Mouse (Mus musculus) limb, embryonic 14.5 days (tissue): ENCODE data around the gene Gm28635. TPM values are rescaled to one million over a fixed set of nuclear protein-coding genes. Genes with fewer than 3 reads are reported as not detected.

Experiments used
- ATAC-seq: fragments of 200-750 bp; cut with Nextera tagmentation; 2 replicates; pipeline ENCODE4 v1.8.0; 2017; ENCODE audit warnings: low read depth, moderate number of reproducible peaks, moderate TSS enrichment; ENCODE audit not compliant: low FRiP score
- DNase-seq: peaks from one replicate; pipeline ENCODE4 v3.0.0-alpha.2; 2015; ENCODE audit warnings: low spot score
- H3K27ac ChIP-seq: fragments of 300-500 bp; sonication (generic); replicated peaks from 2 replicates; pipeline ENCODE4 v1.5.1; 2014; ENCODE audit warnings: low read depth, mild to moderate bottlenecking, low read length, moderate library complexity, mixed read lengths
- H3K27me3 ChIP-seq: fragments of 300-500 bp; sonication (generic); 2 replicates; pipeline ENCODE4 v1.6.1; 2014; ENCODE audit warnings: low read length, mixed read lengths; ENCODE audit not compliant: control insufficient read depth, insufficient read depth
- H3K36me3 ChIP-seq: fragments of 300-500 bp; sonication (generic); 2 replicates; pipeline ENCODE4 v1.6.1; 2014; ENCODE audit warnings: mild to moderate bottlenecking, low read length, moderate library complexity, mixed read lengths; ENCODE audit not compliant: control insufficient read depth, insufficient read depth
- H3K4me1 ChIP-seq: fragments of 300-500 bp; sonication (generic); 2 replicates; pipeline ENCODE4 v1.6.1; 2014; ENCODE audit warnings: antibody characterized with exemption, low read length, mixed read lengths; ENCODE audit not compliant: control insufficient read depth, insufficient read depth
- H3K4me2 ChIP-seq: fragments of 300-500 bp; sonication (generic); replicated peaks from 2 replicates; pipeline ENCODE4 v1.6.1; 2014; ENCODE audit warnings: low read depth, mild to moderate bottlenecking, low read length, moderate library complexity; ENCODE audit not compliant: severe bottlenecking
- H3K4me3 ChIP-seq: fragments of 300-500 bp; sonication (generic); replicated peaks from 2 replicates; pipeline ENCODE4 v1.5.1; 2014; ENCODE audit warnings: low read length
- H3K9ac ChIP-seq: fragments of 300-500 bp; sonication (generic); 2 replicates; pipeline ENCODE4 v1.6.1; 2014; ENCODE audit warnings: mild to moderate bottlenecking, low read depth, low read length, moderate library complexity; ENCODE audit not compliant: severe bottlenecking
- H3K9me3 ChIP-seq: fragments of 300-500 bp; sonication (generic); 2 replicates; pipeline ENCODE4 v1.6.1; 2016; ENCODE audit warnings: low read length; ENCODE audit not compliant: control insufficient read depth
- POLR2A ChIP-seq: fragments of 200-500 bp; IDR thresholded peaks from 2 replicates; pipeline ENCODE4 v1.8.0; 2012; ENCODE audit warnings: inconsistent platforms, mild to moderate bottlenecking, moderate library complexity, borderline replicate concordance; ENCODE audit not compliant: insufficient read depth, insufficient read length; ENCODE audit errors: extremely low read depth
- WGBS: fragments of 180-500 bp; shearing (Covaris S2); extraction: QIAGEN DNeasy Blood & Tissue Kit; methylation state at CpG from one replicate; pipeline ENCODE4 v1.1.7; 2014; 5-methylcytosine and 5-hydroxymethylcytosine counted together
- polyA plus RNA-seq, 2 experiments: library from polyadenylated mRNA; depleted of rRNA in 1 of 2; stranded (reverse) in 1 of 2; unstranded in 1 of 2; fragments of >200 nt; fragmentation: Nextera tagmentation in 1 of 2; extraction: Ambion mirVana in 1 of 2; gene quantifications; 2 replicates each; pipeline versions ENCODE4 v1.2.1 to v1.2.3; 2012 to 2014

Gm28635 gene
- polyA plus RNA-seq, 2 experiments = not detected

GRCm38 (mm10) chr2:84599270-84599888 lies 78.5 kb downstream of the Gm28635 start:
- no peaks in the 10 kb centered on the region for H3K4me1 ChIP-seq
- TF ChIP-seq POLR2A = no peak
- no peak overlapping the region for H3K9ac ChIP-seq
- H3K4me2 ChIP-seq = no peak overlapping the region
- ATAC-seq (no peak), DNase-seq (no peak)
- peaks cover 70% of the 10 kb centered on the region for H3K36me3 ChIP-seq
- H3K4me3 ChIP-seq = no peak overlapping the region
- 93% methylated on average over 6 of the region's 6 CpGs for WGBS
- no peak overlapping the region for H3K27ac ChIP-seq
- no peaks in the 10 kb centered on the region for H3K9me3 ChIP-seq
- no peaks in the 10 kb centered on the region for H3K27me3 ChIP-seq

- no peak for TF ChIP-seq POLR2A
- Histone ChIP-seq H3K9me3 (no peaks in the 10 kb centered on the region), H3K9ac (no peak overlapping the region), H3K4me3 (no peak overlapping the region), H3K27me3 (no peaks in the 10 kb centered on the region), H3K36me3 (peaks cover 55% of the 10 kb centered on the region), H3K4me1 (no peaks in the 10 kb centered on the region), H3K27ac (no peak overlapping the region), H3K4me2 (no peak overlapping the region)
- DNase-seq (no peak), ATAC-seq (no peak)
- WGBS = 89% methylated on average over 1 of the region's 1 CpGs
These were observed 80.7 kb downstream of the Gm28635 start for GRCm38 (mm10) chr2:84597123-84597522.

GRCm38 (mm10) chr2:84592801-84593200 lies 85.0 kb downstream of the Gm28635 start:
- Histone ChIP-seq H3K9me3 (no peaks in the 10 kb centered on the region), H3K27me3 (no peaks in the 10 kb centered on the region), H3K4me3 (no peak overlapping the region), H3K4me1 (no peaks in the 10 kb centered on the region), H3K9ac (no peak overlapping the region), H3K4me2 (no peak overlapping the region), H3K27ac (no peak overlapping the region), H3K36me3 (peaks cover 24% of the 10 kb centered on the region)
- 92% methylated on average over 8 of the region's 8 CpGs for WGBS
- no peak for TF ChIP-seq POLR2A
- DNase-seq = no peak
- no peak for ATAC-seq

GRCm38 (mm10) chr2:84585700-84586099 lies 92.1 kb downstream of the Gm28635 start:
- Histone ChIP-seq H3K4me3 (no peak overlapping the region), H3K36me3 (no peaks in the 10 kb centered on the region; the same call in 1 of the 2 replicates), H3K4me1 (no peaks in the 10 kb centered on the region), H3K27me3 (no peaks in the 10 kb centered on the region), H3K4me2 (no peak overlapping the region), H3K9me3 (no peaks in the 10 kb centered on the region), H3K27ac (no peak overlapping the region), H3K9ac (no peak overlapping the region)
- TF ChIP-seq POLR2A = no peak
- WGBS = 85% methylated on average over 8 of the region's 8 CpGs
- no peak for DNase-seq
- ATAC-seq = no peak

- Histone ChIP-seq H3K27me3 (no peaks in the 10 kb centered on the region), H3K4me1 (no peaks in the 10 kb centered on the region), H3K27ac (no peak overlapping the region), H3K4me2 (no peak overlapping the region), H3K36me3 (no peaks in the 10 kb centered on the region), H3K4me3 (no peak overlapping the region), H3K9ac (no peak overlapping the region), H3K9me3 (no peaks in the 10 kb centered on the region)
- WGBS = 76% methylated on average over 5 of the region's 5 CpGs
- no peak for TF ChIP-seq POLR2A
- no peak for ATAC-seq
- no peak for DNase-seq
These were observed 95.6 kb downstream of the Gm28635 start for GRCm38 (mm10) chr2:84582286-84582685.
